ENCODE assay signal across 21 mouse cellular contexts in the genomic region with DNA sequence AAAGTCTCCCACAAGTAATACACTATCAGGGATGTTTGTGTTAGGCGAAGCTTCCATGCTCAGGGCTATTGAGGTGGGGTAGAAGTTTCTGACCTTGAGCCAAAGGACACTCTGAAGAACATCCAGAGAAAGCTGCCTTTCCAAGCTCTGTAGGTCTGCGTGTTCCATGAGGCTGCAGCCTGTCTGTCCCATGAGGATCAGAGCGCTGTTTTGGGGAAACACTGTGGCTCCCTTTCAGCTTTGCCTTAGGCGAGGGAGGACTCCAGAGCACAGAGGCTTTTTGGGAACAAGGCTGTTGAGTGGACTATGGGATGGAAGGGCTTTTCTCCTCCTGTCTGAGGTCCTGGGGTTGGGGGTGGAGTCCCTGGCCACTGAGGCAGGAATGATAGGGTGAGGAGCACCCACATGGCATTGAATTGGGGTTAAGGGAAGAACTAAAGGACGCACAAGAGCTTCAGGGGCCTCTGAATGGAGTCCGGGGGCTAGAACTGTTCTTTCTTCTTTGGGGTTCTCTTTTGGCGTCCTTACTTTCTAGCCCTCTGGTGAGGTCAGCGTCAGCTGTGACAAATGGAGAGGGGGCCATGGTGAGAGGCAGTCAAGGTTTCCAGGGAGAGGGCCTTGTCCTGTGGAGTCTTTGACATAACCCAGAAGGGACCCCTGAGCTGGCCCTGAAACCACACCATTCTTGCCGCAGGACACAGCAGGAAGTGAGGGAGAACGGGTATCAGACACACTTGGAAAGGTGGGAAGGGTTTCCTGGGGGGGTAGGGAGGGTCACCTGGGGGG. TPM values are rescaled to one million over a fixed set of nuclear protein-coding genes. Genes with fewer than 3 reads are reported as not detected.
DNase-seq lines count a peak whose midpoint lies in the region; ATAC-seq and TF ChIP-seq lines count a peak whose summit lies in the region.
"Had no signal": no experiment of that assay in that cellular context is flagged by ENCODE, and none has a peak within 500 bp of the region (broad histone marks: within the 10 kb centered on the region; RNA-seq: fewer than 3 reads in every experiment).

No protein-coding gene starts in this region.

- no peak overlapping the region for H3K4me3 ChIP-seq in testis, adult 2 months (ENCODE audit: control insufficient read depth, low read depth, low read length)
- H3K4me3 ChIP-seq in limb, embryonic 10.5 days: no peak overlapping the region
- no peak overlapping the region for H3K4me3 ChIP-seq in hindbrain, embryonic 14.5 days (replicated peaks; ENCODE audit: low read length)

- no peaks in the 10 kb centered on the region for H3K27me3 ChIP-seq in testis, adult 2 months (ENCODE audit: control insufficient read depth, insufficient read depth, low read length)
- H3K27me3 ChIP-seq in limb, embryonic 10.5 days (ENCODE audit: low read depth, poor library complexity, severe bottlenecking): peaks cover 24% of the 10 kb centered on the region
- H3K27me3 ChIP-seq in hindbrain, embryonic 14.5 days (ENCODE audit: control insufficient read depth, insufficient read depth, low read length): peaks cover 15% of the 10 kb centered on the region
- H3K27me3 ChIP-seq: Patski had no signal

- peak; percentile 96 for DNase-seq in heart, adult 11 months
- DNase-seq in heart, postnatal 25 days (ENCODE audit: low spot score): no peak
- no peak for DNase-seq in testis, postnatal 10 days (ENCODE audit: low spot score)
- DNase-seq in limb, embryonic 10.5 days (ENCODE audit: low spot score): no peak
- no peak for DNase-seq in hindbrain, embryonic 14.5 days (ENCODE audit: low spot score)
- DNase-seq: adrenal gland, adult 2 months; adrenal gland, adult 8-10 months; adrenal gland, postnatal 10 days; adrenal gland, postnatal 14 days; adrenal gland, postnatal 25 days; adrenal gland, postnatal 36 days; B cell, adult 2 months; cerebellum, adult 11 months; cerebellum, adult 11-12 months; cerebellum, adult 18-20 months had no signal

- no peaks in the 10 kb centered on the region for H3K9me3 ChIP-seq in limb, embryonic 10.5 days (replicated peaks)
- H3K9me3 ChIP-seq in hindbrain, embryonic 14.5 days (ENCODE audit: control insufficient read depth, low read length): no peaks in the 10 kb centered on the region
- H3K9me3 ChIP-seq: G1E had no signal

- H3K4me2 ChIP-seq in hindbrain, embryonic 14.5 days (replicated peaks): no peak overlapping the region

- no peak for ATAC-seq in hindbrain, embryonic 14.5 days (ENCODE audit: low FRiP score)
- ATAC-seq: activated CD4-positive, CD25-positive, alpha-beta regulatory T cell, adult 4 months; CD4-positive, CD25-positive, alpha-beta regulatory T cell, adult 4 months; Patski had no signal

- peak overlapping the region; percentile 40; the same call in 1 of the 2 replicates for H3K27ac ChIP-seq in testis, adult 2 months (ENCODE audit: control insufficient read depth, insufficient read depth, low read depth, low read length)
- 0 out of 2 replicates have a peak overlapping the region, but pooled peaks have one; percentile 12 for H3K27ac ChIP-seq in limb, embryonic 10.5 days
- H3K27ac ChIP-seq in hindbrain, embryonic 14.5 days: no peak overlapping the region

- no peak for TF ChIP-seq POLR2A in testis, adult 2 months (IDR thresholded peaks at IDR 0.05; ENCODE audit: control insufficient read depth, low read depth, low read length)

- intact Hi-C loops in heart, postnatal 25 days (cut with DNase I): no loop called here

- H3K36me3 ChIP-seq in testis, adult 2 months (ENCODE audit: control insufficient read depth, insufficient read depth, low read length): no peaks in the 10 kb centered on the region
- no peaks in the 10 kb centered on the region for H3K36me3 ChIP-seq in limb, embryonic 10.5 days
- no peaks in the 10 kb centered on the region for H3K36me3 ChIP-seq in hindbrain, embryonic 14.5 days (replicated peaks; ENCODE audit: control insufficient read depth, insufficient read depth)
- H3K36me3 ChIP-seq: G1E had no signal

- H3K4me1 ChIP-seq in testis, adult 2 months (ENCODE audit: control insufficient read depth, insufficient read depth, low read length): peaks cover 6% of the 10 kb centered on the region
- H3K4me1 ChIP-seq in limb, embryonic 10.5 days: peaks cover 25% of the 10 kb centered on the region
- H3K4me1 ChIP-seq in hindbrain, embryonic 14.5 days (replicated peaks; ENCODE audit: control insufficient read depth, insufficient read depth, low read length): peaks cover under 1% of the 10 kb centered on the region; the same call in 1 of the 2 replicates

- no peak overlapping the region for H3K9ac ChIP-seq in hindbrain, embryonic 14.5 days

- no peak for TF ChIP-seq CTCF in testis, adult 2 months (IDR thresholded peaks at IDR 0.05; ENCODE audit: control insufficient read depth, insufficient read depth, insufficient replicate concordance, low read depth, low read length)

- WGBS in limb, embryonic 10.5 days: 76% methylated on average over 10 of the region's 10 CpGs
- 77% methylated on average over 10 of the region's 10 CpGs for WGBS in hindbrain, embryonic 14.5 days

RNA-seq across cellular contexts. Expression of gene P2ry6, which starts 5.4 kb away (rescaled TPM):
- total RNA-seq in heart, postnatal 25 days (2021): 1 to 10 TPM; 4.4 TPM
- polyA plus RNA-seq in testis, adult 2 months (2012; rRNA removed): 2.1 and 2.9 TPM in 2 replicates
- polyA plus RNA-seq in limb, embryonic 10.5 days (2016; fragmentation: Nextera tagmentation; extraction: Ambion mirVana): 1.1 and 1.6 TPM in 2 replicates
- 2.6 and 3.5 TPM in 2 replicates for polyA plus RNA-seq in hindbrain, embryonic 14.5 days (2014; fragmentation: Nextera tagmentation; extraction: Ambion mirVana)
- total RNA-seq: MEL had no signal
- polyA plus RNA-seq: CD4-positive, CD25-positive, alpha-beta regulatory T cell, adult 4 months had no signal

RNA-seq across cellular contexts. Expression of gene Arhgef17, which starts 37.2 kb away (rescaled TPM):
- total RNA-seq in heart, postnatal 25 days (2021): 10 to 100 TPM; 24.0 to 28.8 TPM
- polyA plus RNA-seq in testis, adult 2 months (2012; rRNA removed): 2.8 and 3.0 TPM in 2 replicates
- 9.6 and 11.0 TPM in 2 replicates for polyA plus RNA-seq in limb, embryonic 10.5 days (2016; fragmentation: Nextera tagmentation; extraction: Ambion mirVana)
- polyA plus RNA-seq in hindbrain, embryonic 14.5 days (2014; fragmentation: Nextera tagmentation; extraction: Ambion mirVana): 15.5 and 19.5 TPM in 2 replicates
- polyA plus RNA-seq: CD4-positive, CD25-positive, alpha-beta regulatory T cell, adult 4 months had no signal

RNA-seq across cellular contexts. Expression of gene P2ry2, which starts 43.6 kb away (rescaled TPM):
- 10 to 100 TPM; 17.3 to 26.1 TPM for total RNA-seq in heart, postnatal 25 days (2021)
- polyA plus RNA-seq in testis, adult 2 months (2012; rRNA removed): 2.3 and 3.5 TPM in 2 replicates
- 0.49 and 0.51 TPM in 2 replicates for polyA plus RNA-seq in limb, embryonic 10.5 days (2016; fragmentation: Nextera tagmentation; extraction: Ambion mirVana)
- polyA plus RNA-seq in hindbrain, embryonic 14.5 days (2014; fragmentation: Nextera tagmentation; extraction: Ambion mirVana): 0.20 and 0.33 TPM in 2 replicates
- polyA plus RNA-seq: CD4-positive, CD25-positive, alpha-beta regulatory T cell, adult 4 months; G1E had no signal
